Mouse (Mus musculus): Measurements from ENCODE around the gene Zfp978. TPM values are rescaled to one million over a fixed set of nuclear protein-coding genes. Genes with fewer than 3 reads are reported as not detected.
"Not testable (repeated sequence)": the region's sequence is repeated elsewhere in the genome, so short reads cannot be mapped to it uniquely, and the experiment has no call there.

Zfp978 gene
- total and polyA plus RNA-seq, 3 experiments = 0.28 to 0.58 TPM; not detected in 1

- H3K9me3 ChIP-seq (replicated peaks; ENCODE audit: insufficient read depth, low read length) = no peaks in the 10 kb centered on the region
- no peak overlapping the region for H3K9ac ChIP-seq (ENCODE audit: control insufficient read depth, low read depth, low read length, poor library complexity, severe bottlenecking)
- no peak overlapping the region for H3K27ac ChIP-seq (ENCODE audit: control insufficient read depth, low read depth, low read length)
- no peaks in the 10 kb centered on the region for H3K36me3 ChIP-seq (ENCODE audit: control insufficient read depth in 1 of 2, insufficient read depth in 2 of 2, low read length in 2 of 2)
- H3K27me3 ChIP-seq (ENCODE audit: control insufficient read depth in 1 of 2, insufficient read depth in 2 of 2, low read length in 2 of 2) = no peaks in the 10 kb centered on the region
- no peak for DNase-seq (ENCODE audit: low read depth, low spot score)
- H3K4me3 ChIP-seq (ENCODE audit: control insufficient read depth in 1 of 2, insufficient read depth in 1 of 2, low read depth in 2 of 2, low read length in 2 of 2) = no peak overlapping the region
- TF ChIP-seq ZMIZ1 (IDR thresholded peaks at IDR 0.05; ENCODE audit: low read depth, low read length) (no peak), TAL1 (IDR thresholded peaks at IDR 0.05; ENCODE audit: low read length) (no peak), ZC3H11A (IDR thresholded peaks at IDR 0.05; ENCODE audit: low read depth, low read length) (no peak), HCFC1 (IDR thresholded peaks at IDR 0.05; ENCODE audit: low read depth, low read length) (no peak), GABPA (IDR thresholded peaks at IDR 0.05; ENCODE audit: low read depth, low read length) (no peak), BHLHE40 (IDR thresholded peaks at IDR 0.05; ENCODE audit: borderline replicate concordance, low read depth, low read length) (no peak), RAD21 (IDR thresholded peaks at IDR 0.05; ENCODE audit: low read depth, low read length) (no peak), CTCF (IDR thresholded peaks at IDR 0.05 in 2 of 3, conservative IDR thresholded peaks at IDR 0.05 in 1 of 3; ENCODE audit: control insufficient read depth in 1 of 3, insufficient read depth in 1 of 3, low read depth in 2 of 3, low read length in 3 of 3, poor library complexity in 1 of 3, severe bottlenecking in 1 of 3) (no peak), POLR2A (IDR thresholded peaks at IDR 0.05; ENCODE audit: control insufficient read depth in 1 of 2, insufficient read depth in 1 of 2, low read depth in 1 of 2, low read length in 2 of 2, poor library complexity in 1 of 2) (no peak), POLR2AphosphoS2 (IDR thresholded peaks at IDR 0.05; ENCODE audit: low read length) (no peak), E2F4 (IDR thresholded peaks at IDR 0.05; ENCODE audit: borderline replicate concordance, low read depth, low read length) (no peak), EP300 (IDR thresholded peaks at IDR 0.05; ENCODE audit: low read depth in 1 of 2, low read length in 2 of 2) (no peak), RCOR1 (IDR thresholded peaks at IDR 0.05; ENCODE audit: low read depth, low read length) (no peak)
- H3K4me1 ChIP-seq (ENCODE audit: control insufficient read depth in 1 of 2, insufficient read depth in 2 of 2, low read length in 2 of 2) = no peaks in the 10 kb centered on the region
- no peaks in the 10 kb centered on the region for H3K79me2 ChIP-seq (ENCODE audit: control insufficient read depth, insufficient read depth, low read length, poor library complexity)
These were observed 45.8 kb downstream of the Zfp978 start for GRCm38 (mm10) chr4:147406735-147407462.

- Histone ChIP-seq H3K9me3 (replicated peaks; ENCODE audit: insufficient read depth, low read length) (no peaks in the 10 kb centered on the region), H3K9ac (ENCODE audit: control insufficient read depth, low read depth, low read length, poor library complexity, severe bottlenecking) (no peak overlapping the region), H3K79me2 (ENCODE audit: control insufficient read depth, insufficient read depth, low read length, poor library complexity) (no peaks in the 10 kb centered on the region), H3K27me3 (ENCODE audit: control insufficient read depth in 1 of 2, insufficient read depth in 2 of 2, low read length in 2 of 2) (no peaks in the 10 kb centered on the region), H3K4me3 (ENCODE audit: control insufficient read depth in 1 of 2, insufficient read depth in 1 of 2, low read depth in 2 of 2, low read length in 2 of 2) (no peak overlapping the region), H3K36me3 (ENCODE audit: control insufficient read depth in 1 of 2, insufficient read depth in 2 of 2, low read length in 2 of 2) (no peaks in the 10 kb centered on the region), H3K27ac (ENCODE audit: control insufficient read depth, low read depth, low read length) (no peak overlapping the region), H3K4me1 (ENCODE audit: control insufficient read depth in 1 of 2, insufficient read depth in 2 of 2, low read length in 2 of 2) (no peaks in the 10 kb centered on the region)
- TF ChIP-seq USF2 (IDR thresholded peaks at IDR 0.05; ENCODE audit: borderline replicate concordance in 1 of 2, insufficient read depth in 1 of 2, low read depth in 1 of 2, low read length in 2 of 2) (no peak), CTCF (IDR thresholded peaks at IDR 0.05 in 2 of 3, conservative IDR thresholded peaks at IDR 0.05 in 1 of 3; ENCODE audit: control insufficient read depth in 1 of 3, insufficient read depth in 1 of 3, low read depth in 2 of 3, low read length in 3 of 3, poor library complexity in 1 of 3, severe bottlenecking in 1 of 3) (no peak)
- DNase-seq (ENCODE audit: low read depth, low spot score) = no peak
These were observed 46.3 kb downstream of the Zfp978 start for GRCm38 (mm10) chr4:147407463-147407822.

- not testable (repeated sequence) for H3K9ac ChIP-seq (ENCODE audit: control insufficient read depth, low read depth, low read length, poor library complexity, severe bottlenecking); H3K27me3 ChIP-seq (ENCODE audit: control insufficient read depth in 1 of 2, insufficient read depth in 2 of 2, low read length in 2 of 2); H3K36me3 ChIP-seq (ENCODE audit: control insufficient read depth in 1 of 2, insufficient read depth in 2 of 2, low read length in 2 of 2); H3K9me3 ChIP-seq (replicated peaks; ENCODE audit: insufficient read depth, low read length); H3K79me2 ChIP-seq (ENCODE audit: control insufficient read depth, insufficient read depth, low read length, poor library complexity); H3K4me3 ChIP-seq (ENCODE audit: control insufficient read depth in 1 of 2, insufficient read depth in 1 of 2, low read depth in 2 of 2, low read length in 2 of 2); H3K27ac ChIP-seq (ENCODE audit: control insufficient read depth, low read depth, low read length); H3K4me1 ChIP-seq (ENCODE audit: control insufficient read depth in 1 of 2, insufficient read depth in 2 of 2, low read length in 2 of 2); DNase-seq (ENCODE audit: low read depth, low spot score)
These were observed 55.3 kb downstream of the Zfp978 start for GRCm38 (mm10) chr4:147416365-147416764.
